Mouse (Mus musculus) thymus, adult 2 months (tissue): ENCODE results near the gene Oip5.

Source experiments
- CTCF ChIP-seq: fragments of 200-500 bp; IDR thresholded peaks from 2 replicates; pipeline ENCODE4 v1.5.1; 2012; ENCODE audit warnings: mild to moderate bottlenecking, control low read depth, low read length, moderate library complexity, borderline replicate concordance; ENCODE audit not compliant: control insufficient read depth, poor library complexity, insufficient read depth; ENCODE audit errors: extremely low read depth
- POLR2A ChIP-seq: fragments of 200-500 bp; IDR thresholded peaks from 2 replicates; pipeline ENCODE4 v1.6.1; 2012; ENCODE audit warnings: mild to moderate bottlenecking, low read length, control low read depth, moderate library complexity; ENCODE audit not compliant: control insufficient read depth, poor library complexity, insufficient read depth; ENCODE audit errors: extremely low read depth

DNA sequence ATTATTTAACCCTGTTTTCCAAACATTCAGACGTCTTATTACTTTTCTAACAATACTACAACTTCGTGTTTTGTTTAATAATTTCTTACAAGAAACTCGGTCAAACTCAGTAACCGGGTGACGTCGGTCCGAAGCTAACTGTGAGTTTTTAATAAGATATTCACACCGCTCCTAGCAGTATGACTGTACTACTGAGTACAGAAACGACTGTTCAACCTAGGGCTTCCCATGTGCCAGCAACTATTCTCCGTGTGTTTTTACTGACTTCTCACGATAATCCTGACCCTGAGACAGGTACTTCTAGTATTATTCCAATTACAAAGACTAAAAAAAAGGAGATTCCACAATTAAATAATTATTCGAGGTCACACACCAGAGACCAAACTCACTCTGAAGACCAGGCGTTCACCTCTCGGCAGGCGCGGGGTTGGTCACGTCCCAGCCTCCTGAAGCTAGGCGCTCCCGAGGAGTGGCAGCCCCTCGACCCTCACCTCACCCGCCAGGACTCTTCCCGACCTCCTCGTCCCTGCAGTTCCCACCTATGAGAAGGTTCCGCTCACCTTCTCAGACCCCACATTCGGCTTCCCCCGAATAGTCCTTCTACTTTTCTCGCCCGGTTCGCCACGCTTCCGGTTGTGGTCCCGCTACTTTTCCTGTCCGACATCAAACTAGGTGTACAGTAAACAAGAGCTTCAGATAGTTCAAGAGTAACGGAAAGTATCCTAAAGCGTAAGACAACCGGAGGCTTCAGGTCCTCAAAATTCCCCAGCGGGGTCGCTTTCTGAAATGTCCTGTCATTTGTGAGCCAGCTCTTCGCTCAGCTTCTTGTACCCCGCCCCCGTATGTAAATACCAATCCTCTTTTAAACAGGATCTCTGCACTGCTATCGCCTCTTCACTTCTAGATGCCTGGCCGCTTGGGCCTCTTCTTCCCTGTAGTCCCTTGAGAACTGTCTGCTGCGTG lies 44.2 kb upstream of the Oip5 start, which contains the start of gene Ndufaf1:
- TF ChIP-seq CTCF: no peak
- 0 out of 2 replicates have a peak, but pooled peaks have one; percentile 26 for TF ChIP-seq POLR2A
